Mouse (Mus musculus) adipose tissue, adult 10 weeks (tissue): ENCODE measurements around the gene Il24. TPM values are rescaled to one million over a fixed set of nuclear protein-coding genes. Genes with fewer than 3 reads are reported as not detected.

Source experiments
- polyA plus RNA-seq: library from polyadenylated mRNA; stranded (reverse); fragments of 350-450 nt; fragmentation: Illumina TruSeq; extraction: RNeasy Lipid Tissue Mini Kit (QIAGEN cat#74804); gene quantifications from one replicate; pipeline ENCODE4 v1.2.3, GENCODE M21; 2014; ENCODE audit warnings: low read depth, low replicate concordance

Il24 gene
- polyA plus RNA-seq: 0.73 TPM

DNA sequence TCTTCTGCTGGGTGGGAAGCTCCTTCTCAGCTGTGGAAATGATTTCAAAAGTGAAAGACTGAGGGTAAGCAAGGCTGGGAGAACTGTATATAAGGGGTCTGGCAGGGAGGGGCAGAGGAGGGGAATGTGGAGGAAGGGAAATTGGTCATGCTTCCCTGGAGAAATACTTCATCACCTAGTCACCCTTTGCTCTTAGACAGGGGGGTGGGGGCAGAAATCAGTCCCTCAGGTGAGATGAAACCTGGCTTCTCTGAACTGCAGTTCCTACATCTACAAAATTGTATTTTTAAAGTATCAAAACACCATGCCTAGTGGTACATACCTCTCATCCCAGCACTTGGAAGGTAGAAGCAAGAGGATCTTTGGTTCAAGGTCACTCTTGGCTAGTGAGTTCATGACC, at the start of gene Il24:
TSS of gene Il24 (minus strand) at position 101 of the 400 bp plus-strand sequence.

DNA sequence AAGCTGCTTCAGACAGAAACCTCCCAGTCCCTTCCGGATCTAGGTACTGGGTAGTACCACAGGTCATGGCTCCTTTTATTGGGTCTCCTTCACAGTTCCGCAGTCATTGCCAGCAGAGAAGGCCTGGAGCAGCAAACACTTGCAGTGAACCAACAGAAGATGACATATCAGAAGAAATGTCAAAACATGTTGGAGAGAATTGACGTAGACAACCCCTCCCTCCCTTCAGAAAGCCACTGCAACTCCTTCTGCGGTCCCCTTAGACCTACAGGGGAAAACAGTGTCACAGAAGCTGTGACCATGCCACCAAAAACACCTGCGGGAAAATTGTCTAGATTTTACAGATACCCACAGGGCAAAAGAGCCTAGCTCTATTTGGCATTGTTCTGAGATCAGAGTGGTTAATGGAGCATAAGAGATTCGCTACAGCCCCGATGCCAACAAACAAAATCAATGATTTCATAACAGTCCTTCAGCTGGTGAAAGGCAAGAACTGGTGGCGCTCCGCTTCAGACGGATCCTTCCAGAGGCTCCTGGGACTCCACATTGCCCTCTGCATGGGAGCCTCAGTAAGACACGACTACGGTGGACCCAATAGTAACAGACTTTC, 24.3 kb upstream of the Il24 start, which contains the start of gene Il20:
TSS of gene Il20 (minus strand) at position 51 of the 610 bp plus-strand sequence.

GRCm38 (mm10) chr1:130865541-130866221, 21.6 kb downstream of the Il24 start, which contains the start of gene Fcmr:
TSS of gene Fcmr (plus strand) at chr1:130865669.

Other genes with a start within 250 kb of the Il24 start
- gene C4bp, start 225.8 kb downstream of the Il24 start, polyA plus RNA-seq: 695 TPM
- 0.25 TPM for gene Gm29427, start 171.7 kb downstream of the Il24 start, polyA plus RNA-seq
- gene Yod1, start 170.1 kb downstream of the Il24 start, polyA plus RNA-seq: 3.3 TPM
- gene Pfkfb2, start 158.2 kb downstream of the Il24 start, polyA plus RNA-seq: 25.2 TPM
- gene AA986860, start 155.5 kb downstream of the Il24 start, polyA plus RNA-seq: 2.0 TPM
- 1.7 TPM for gene Fcamr, start 86.6 kb downstream of the Il24 start, polyA plus RNA-seq
- gene Pigr, start 60.8 kb downstream of the Il24 start, polyA plus RNA-seq: 0.17 TPM
- gene Fcmr, start 21.8 kb downstream of the Il24 start, polyA plus RNA-seq: 10.3 TPM
- not detected for gene Il20, start 24.0 kb upstream of the Il24 start, polyA plus RNA-seq
- gene Il19, start 52.7 kb upstream of the Il24 start, polyA plus RNA-seq: not detected
- not detected for gene Il10, start 132.4 kb upstream of the Il24 start, polyA plus RNA-seq
- gene Mapkapk2, start 210.4 kb upstream of the Il24 start, polyA plus RNA-seq: 75.0 TPM